Mouse (Mus musculus) cerebellum, adult 2 months (tissue): ENCODE results near the gene Plcg2. TPM values are rescaled to one million over a fixed set of nuclear protein-coding genes. Genes with fewer than 3 reads are reported as not detected.

ENCODE experiments used
- DNase-seq, 2 experiments: peaks; one replicate each; pipeline ENCODE4 v3.0.0; 2021
- H3K27ac ChIP-seq: fragments of 200-500 bp; 2 replicates; pipeline ENCODE4 v1.5.1; 2012; ENCODE audit warnings: low read length, control low read depth, inconsistent platforms; ENCODE audit not compliant: insufficient read depth
- H3K27me3 ChIP-seq: fragments of 200-500 bp; 2 replicates; pipeline ENCODE4 v1.6.1; 2012; ENCODE audit warnings: inconsistent platforms, mild to moderate bottlenecking, low read length, moderate library complexity; ENCODE audit not compliant: control insufficient read depth, insufficient read depth
- H3K4me1 ChIP-seq: fragments of 200-500 bp; 2 replicates; pipeline ENCODE4 v1.6.1; 2011; ENCODE audit warnings: low read length; ENCODE audit not compliant: control insufficient read depth, insufficient read depth
- H3K4me3 ChIP-seq: fragments of 200-500 bp; replicated peaks from 2 replicates; pipeline ENCODE3; 2011; ENCODE audit warnings: mild to moderate bottlenecking, low read depth, low read length, control low read depth; ENCODE audit not compliant: insufficient read depth
- CTCF ChIP-seq: fragments of 200-500 bp; IDR thresholded peaks from 2 replicates; pipeline ENCODE4 v1.5.1; 2011; ENCODE audit warnings: low read depth, mild to moderate bottlenecking, control low read depth, low read length, moderate library complexity, borderline replicate concordance; ENCODE audit not compliant: insufficient read depth
- POLR2A ChIP-seq: fragments of 200-500 bp; IDR thresholded peaks from 2 replicates; pipeline ENCODE4 v1.6.1; 2011; ENCODE audit warnings: low read length, control low read depth, borderline replicate concordance; ENCODE audit not compliant: insufficient read depth
- WGBS: fragments of 180-500 bp; shearing (Covaris S2); methylation state at CpG from one replicate; pipeline ENCODE4 v1.1.7; 2018; 5-methylcytosine and 5-hydroxymethylcytosine counted together
- polyA plus RNA-seq: library from polyadenylated mRNA; depleted of rRNA; stranded (reverse); fragments of >200 nt; gene quantifications from 2 replicates; pipeline ENCODE4 v1.2.3, GENCODE M21; 2012

Plcg2 gene
- polyA plus RNA-seq, 1 experiment: 2.4 TPM

GRCm38 (mm10) chr8:117626040-117626838, 128.1 kb downstream of the Plcg2 start:
- Histone ChIP-seq H3K27ac (no peak overlapping the region), H3K27me3 (no peaks in the 10 kb centered on the region), H3K4me3 (no peak overlapping the region), H3K4me1 (no peaks in the 10 kb centered on the region)
- 21% methylated on average over 14 of the region's 14 CpGs for WGBS
- TF ChIP-seq POLR2A: no peak
- TF ChIP-seq CTCF: peak; percentile 84
- DNase-seq: peak; percentile 47 to 52

GRCm38 (mm10) chr8:117627096-117627495, 129.0 kb downstream of the Plcg2 start:
- H3K4me3 ChIP-seq: no peak overlapping the region
- no peak for DNase-seq
- no peaks in the 10 kb centered on the region for H3K27me3 ChIP-seq
- H3K4me1 ChIP-seq: no peaks in the 10 kb centered on the region
- TF ChIP-seq POLR2A (no peak), CTCF (no peak)
- H3K27ac ChIP-seq: no peak overlapping the region
- WGBS: 24% methylated on average over 9 of the region's 9 CpGs

- DNase-seq: no peak
- Histone ChIP-seq H3K27ac (no peak overlapping the region), H3K4me1 (no peaks in the 10 kb centered on the region), H3K27me3 (no peaks in the 10 kb centered on the region), H3K4me3 (no peak overlapping the region)
- TF ChIP-seq CTCF (no peak), POLR2A (no peak)
- 78% methylated on average over 5 of the region's 5 CpGs for WGBS
Observed at GRCm38 (mm10) chr8:117632532-117632931, 134.4 kb downstream of the Plcg2 start.

- no peak for DNase-seq
- Histone ChIP-seq H3K27me3 (no peaks in the 10 kb centered on the region), H3K4me3 (no peak overlapping the region), H3K4me1 (no peaks in the 10 kb centered on the region), H3K27ac (no peak overlapping the region)
- TF ChIP-seq POLR2A (no peak), CTCF (no peak)
- 85% methylated on average over 7 of the region's 7 CpGs for WGBS
Observed at GRCm38 (mm10) chr8:117634406-117634805, 136.3 kb downstream of the Plcg2 start.

GRCm38 (mm10) chr8:117637462-117637861, 139.4 kb downstream of the Plcg2 start:
- TF ChIP-seq POLR2A: no peak
- no peak for TF ChIP-seq CTCF
- no peaks in the 10 kb centered on the region for H3K27me3 ChIP-seq
- no peak for DNase-seq
- no peak overlapping the region for H3K4me3 ChIP-seq
- 61% methylated on average over 3 of the region's 3 CpGs for WGBS
- H3K4me1 ChIP-seq: no peaks in the 10 kb centered on the region
- H3K27ac ChIP-seq: no peak overlapping the region

GRCm38 (mm10) chr8:117639631-117640030, 141.5 kb downstream of the Plcg2 start:
- H3K27me3 ChIP-seq: no peaks in the 10 kb centered on the region
- no peak overlapping the region for H3K4me3 ChIP-seq
- DNase-seq: no peak
- H3K4me1 ChIP-seq: no peaks in the 10 kb centered on the region
- TF ChIP-seq POLR2A (no peak), CTCF (no peak)
- H3K27ac ChIP-seq: no peak overlapping the region
- 94% methylated on average over 9 of the region's 9 CpGs for whole genome bisulfite sequencing

- Histone ChIP-seq H3K27me3 (no peaks in the 10 kb centered on the region), H3K4me1 (no peaks in the 10 kb centered on the region), H3K4me3 (no peak overlapping the region), H3K27ac (no peak overlapping the region)
- no peak for TF ChIP-seq CTCF
- no peak for TF ChIP-seq POLR2A
- WGBS: 70% methylated on average over 5 of the region's 5 CpGs
- DNase-seq: no peak
Observed at GRCm38 (mm10) chr8:117645486-117645885, 147.4 kb downstream of the Plcg2 start.

- Histone ChIP-seq H3K4me1 (no peaks in the 10 kb centered on the region), H3K27me3 (no peaks in the 10 kb centered on the region), H3K4me3 (no peak overlapping the region), H3K27ac (no peak overlapping the region)
- 52% methylated on average over 2 of the region's 2 CpGs for WGBS
- DNase-seq: peak in 1 of 2 experiments; percentile 14
- TF ChIP-seq CTCF (peak; percentile 60; the same call in 1 of the 2 replicates), POLR2A (no peak)
Observed at GRCm38 (mm10) chr8:117646020-117646419, 147.9 kb downstream of the Plcg2 start.
